Mouse (Mus musculus): ENCODE measurements at regions not wholly inside any gene's neighbourhood (a gene's known extent, or its start where the extent isn't known, plus 50 kb on each side); places are given as distances from the start of the nearest gene placed in this dataset.
A peak's percentile ranks its signal among the peaks of the same experiment; 100 is the strongest.
"Not testable (repeated sequence)": the region's sequence is repeated elsewhere in the genome, so short reads cannot be mapped to it uniquely, and the experiment has no call there.

DNA sequence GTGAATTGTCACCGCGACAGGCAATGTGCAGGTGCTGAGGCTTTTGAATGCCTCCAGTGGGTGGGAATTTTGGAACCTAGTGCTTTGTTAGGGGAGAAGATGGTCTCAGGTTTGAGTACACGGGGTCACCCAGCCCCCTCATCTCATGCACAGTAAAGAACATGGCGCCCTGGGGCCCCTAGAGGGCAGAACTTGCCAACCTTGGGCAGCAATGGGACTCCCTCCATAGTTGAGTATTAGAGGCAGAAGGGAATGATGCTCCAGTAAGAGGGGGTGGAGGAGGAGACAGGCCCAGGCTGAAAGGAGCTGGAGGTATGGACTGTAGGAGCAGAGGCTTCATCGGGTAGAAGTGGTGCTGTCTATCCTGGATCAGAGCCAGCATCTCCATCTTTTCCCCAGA is 226.1 kb downstream of the Tpra1 start:
- H3K36me3 ChIP-seq (replicated peaks in 1 of 2; ENCODE audit: control insufficient read depth in 1 of 2, insufficient read depth in 1 of 2, low read length in 1 of 2); H3K79me2 ChIP-seq (replicated peaks; ENCODE audit: control insufficient read depth, extremely low read depth, insufficient read depth, poor library complexity, severe bottlenecking); H3K4me1 ChIP-seq (ENCODE audit: control insufficient read depth in 1 of 2, insufficient read depth in 2 of 2); H3K4me3 ChIP-seq (replicated peaks in 1 of 3; ENCODE audit: low read depth in 2 of 3, low read length in 2 of 3, poor library complexity in 1 of 3); H3K9me3 ChIP-seq (replicated peaks; ENCODE audit: low read length); H3K27ac ChIP-seq (ENCODE audit: insufficient read depth, low read depth); H3K4me2 ChIP-seq (ENCODE audit: insufficient read depth, low read depth, poor library complexity, severe bottlenecking); dilution Hi-C loops (cut with MboI; ENCODE audit: extremely low pct_ligation_motif_present, extremely low pct_unique_long_range_greater_than_20kb, low sequenced_read_pairs); H3K9ac ChIP-seq (ENCODE audit: insufficient read depth, low read depth): not testable (repeated sequence)
- peaks cover 22% of the 10 kb centered on the region for H3K27me3 ChIP-seq (replicated peaks)
- in situ Hi-C loops (cut with MboI; ENCODE audit: low pct_ligation_motif_present, low pct_unique_long_range_greater_than_20kb, low sequenced_read_pairs) = loop anchor here (10.0 to 25.0 kb wide), 2 partner anchors 109 to 427 kb away; no protein-coding TSS in a partner anchor
- TF ChIP-seq SMC3 (IDR thresholded peaks at IDR 0.05; ENCODE audit: low read depth, low read length) (peak; percentile 56), CTCF (conservative IDR thresholded peaks at IDR 0.05 in 1 of 2, IDR thresholded peaks at IDR 0.05 in 1 of 2; ENCODE audit: low read depth in 2 of 2, low read length in 2 of 2) (peak in 1 of 2 experiments; percentile 58; a peak in 2 of 4 replicates), RAD21 (IDR thresholded peaks at IDR 0.05; ENCODE audit: low read depth, low read length) (peak; percentile 63)
- DNase-seq (ENCODE audit: extremely low read depth) = peak; percentile 21

DNA sequence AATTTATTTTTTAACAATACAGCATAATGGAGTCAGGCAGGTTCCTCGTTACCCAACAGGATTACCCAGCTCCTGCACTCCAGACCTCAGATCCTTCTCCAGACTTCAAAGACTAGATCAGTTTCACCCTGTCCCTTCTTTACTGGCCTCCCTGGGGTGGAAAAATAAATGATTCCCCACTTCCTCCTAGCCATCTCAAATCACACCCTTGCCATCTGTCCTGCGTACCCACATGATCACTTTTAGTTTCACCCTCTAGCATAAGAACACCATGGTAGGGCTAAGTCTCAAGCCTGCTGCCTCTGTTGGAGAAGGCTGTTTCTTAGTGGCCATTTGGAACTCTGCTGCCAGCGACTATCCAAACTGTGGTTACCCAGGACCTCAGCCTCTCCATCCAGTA is 222.0 kb downstream of the Plxna1 start:
- Histone ChIP-seq H3K9ac (ENCODE audit: insufficient read depth, low read depth) (no peak overlapping the region), H3K4me3 (replicated peaks in 1 of 3; ENCODE audit: low read depth in 2 of 3, low read length in 2 of 3, poor library complexity in 1 of 3) (peak overlapping the region in 1 of 3 experiments; percentile 3), H3K9me3 (replicated peaks; ENCODE audit: low read length) (no peaks in the 10 kb centered on the region), H3K27ac (ENCODE audit: insufficient read depth, low read depth) (no peak overlapping the region), H3K27me3 (replicated peaks) (no peaks in the 10 kb centered on the region), H3K4me2 (ENCODE audit: insufficient read depth, low read depth, poor library complexity, severe bottlenecking) (peak overlapping the region; percentile 47), H3K79me2 (replicated peaks; ENCODE audit: control insufficient read depth, extremely low read depth, insufficient read depth, poor library complexity, severe bottlenecking) (no peaks in the 10 kb centered on the region), H3K36me3 (replicated peaks in 1 of 2; ENCODE audit: control insufficient read depth in 1 of 2, insufficient read depth in 1 of 2, low read length in 1 of 2) (peaks cover 0 to 2% of the 10 kb centered on the region in 2 experiments), H3K4me1 (ENCODE audit: control insufficient read depth in 1 of 2, insufficient read depth in 2 of 2) (peaks cover 5 to 30% of the 10 kb centered on the region in 2 experiments)
- no peak for TF ChIP-seq USF2 (conservative IDR thresholded peaks at IDR 0.05; ENCODE audit: low read depth, low read length)
- TF ChIP-seq CTCF (conservative IDR thresholded peaks at IDR 0.05 in 1 of 2, IDR thresholded peaks at IDR 0.05 in 1 of 2; ENCODE audit: low read depth in 2 of 2, low read length in 2 of 2) = no peak
- TF ChIP-seq SIN3A (IDR thresholded peaks at IDR 0.05; ENCODE audit: low read length) = no peak
- no peak for TF ChIP-seq KAT2A (IDR thresholded peaks at IDR 0.05; ENCODE audit: insufficient replicate concordance, low read length)
- no peak for TF ChIP-seq NRF1 (IDR thresholded peaks at IDR 0.05; ENCODE audit: low read depth, low read length)
- no peak for TF ChIP-seq MEF2A (IDR thresholded peaks at IDR 0.05; ENCODE audit: borderline replicate concordance, low read depth, low read length)
- TF ChIP-seq E2F4 (IDR thresholded peaks at IDR 0.05; ENCODE audit: insufficient replicate concordance, low read depth, low read length) = no peak
- peak; percentile 88 for TF ChIP-seq IRF4 (IDR thresholded peaks at IDR 0.05; ENCODE audit: low read depth, low read length)
- TF ChIP-seq ZC3H11A (IDR thresholded peaks at IDR 0.05; ENCODE audit: low read depth, low read length) = no peak
- TF ChIP-seq NELFE (IDR thresholded peaks at IDR 0.05; ENCODE audit: low read depth, low read length) = no peak
- TF ChIP-seq EP300 (IDR thresholded peaks at IDR 0.05; ENCODE audit: low read length) = peak; percentile 91
- TF ChIP-seq RAD21 (IDR thresholded peaks at IDR 0.05; ENCODE audit: low read depth, low read length) = no peak
- TF ChIP-seq CHD1 (IDR thresholded peaks at IDR 0.05; ENCODE audit: low read depth, low read length) = no peak
- no peak for TF ChIP-seq SMC3 (IDR thresholded peaks at IDR 0.05; ENCODE audit: low read depth, low read length)
- no peak for TF ChIP-seq ZKSCAN1 (IDR thresholded peaks at IDR 0.05; ENCODE audit: borderline replicate concordance, low read depth, low read length)
- TF ChIP-seq JUN (IDR thresholded peaks at IDR 0.05; ENCODE audit: insufficient read depth, low read depth, low read length) = no peak
- peak; percentile 47; the same call in 1 of the 2 replicates for TF ChIP-seq TCF12 (IDR thresholded peaks at IDR 0.05; ENCODE audit: low read depth, low read length)
- TF ChIP-seq MAFK (IDR thresholded peaks at IDR 0.05; ENCODE audit: insufficient replicate concordance, low read length) = no peak
- no peak for TF ChIP-seq BHLHE40 (IDR thresholded peaks at IDR 0.05; ENCODE audit: low read depth, low read length)
- 0 out of 2 replicates have a peak, but pooled peaks have one; percentile 7 for TF ChIP-seq RCOR1 (conservative IDR thresholded peaks at IDR 0.05; ENCODE audit: low read depth, low read length)
- no peak for TF ChIP-seq USF1 (IDR thresholded peaks at IDR 0.05; ENCODE audit: low read depth, low read length)
- peak; percentile 69 for DNase-seq (ENCODE audit: extremely low read depth)
- in situ Hi-C loops (cut with MboI; ENCODE audit: low pct_ligation_motif_present, low pct_unique_long_range_greater_than_20kb, low sequenced_read_pairs) (loop anchor here (25.0 kb wide), 1 partner anchor 97 kb away; no protein-coding TSS in a partner anchor), dilution Hi-C loops (cut with MboI; ENCODE audit: extremely low pct_ligation_motif_present, extremely low pct_unique_long_range_greater_than_20kb, low sequenced_read_pairs) (no loop called here)

All from CH12.LX (cell line).